Mouse (Mus musculus): Measurements from ENCODE around the gene Coq10a. TPM values are rescaled to one million over a fixed set of nuclear protein-coding genes. Genes with fewer than 3 reads are reported as not detected.

Gene Coq10a
- total RNA-seq, 2 experiments from 2014 or later, result 433 to 434 TPM

DNA sequence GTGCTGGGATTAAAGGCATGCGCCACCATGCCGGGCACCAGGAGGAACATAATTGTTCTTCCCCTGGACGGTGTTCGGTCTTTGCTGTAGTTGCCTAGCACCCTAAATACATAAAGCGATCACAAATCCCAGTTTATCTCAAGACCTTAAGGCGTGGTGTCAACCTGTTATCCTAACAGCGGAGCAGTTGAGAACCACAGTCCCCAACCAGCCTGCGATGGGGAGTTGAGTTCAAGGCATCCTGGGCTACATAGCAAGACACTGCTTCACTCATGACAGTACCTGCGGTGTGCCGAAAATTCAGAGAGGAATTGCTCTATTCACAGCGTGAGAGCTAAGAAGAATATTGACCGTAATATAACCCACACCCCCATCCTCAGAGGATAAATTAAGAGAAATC is 47.2 kb downstream of the Coq10a start:
- intact Hi-C loops (cut with DNase I), result no loop called here
- no peak for DNase-seq

DNA sequence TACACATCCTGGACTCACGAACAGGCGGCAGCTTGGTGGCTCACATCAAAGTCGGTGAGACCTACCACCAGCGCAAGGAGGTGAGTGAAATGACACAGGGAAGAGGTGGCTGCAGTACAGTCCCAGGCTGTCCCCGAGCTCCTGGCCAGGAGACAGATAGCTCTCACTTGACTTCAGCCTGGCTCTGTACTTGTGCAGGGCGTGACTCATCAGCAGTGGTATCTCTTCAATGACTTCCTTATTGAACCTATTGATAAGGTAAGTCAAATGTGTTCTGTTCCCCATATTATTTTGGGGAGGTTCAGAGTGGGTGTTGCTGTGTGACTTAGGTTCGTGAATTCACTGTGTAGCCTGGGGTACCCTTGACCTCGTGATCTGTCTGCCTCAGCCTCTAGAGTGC is 53.2 kb downstream of the Coq10a start:
- DNase-seq, result no peak
- intact Hi-C loops (cut with DNase I), result no loop called here

Small RNAs within 50 kb of the gene (microRNA-seq; reads per million reads assigned to microRNA genes)
- 0 reads per million in 2 experiments for gene Gm25361
- 0 reads per million in 2 experiments for gene Gm26308
- gene Mir6914, result 0 to 0.36 reads per million in 2 experiments
- 0 reads per million in 2 experiments for gene Mir6915

Other genes with a start within 250 kb of the Coq10a start
- gene Rbms2, start 188.7 kb downstream of the Coq10a start, total RNA-seq (2021), result 10 to 100 TPM; 53.4 to 58.1 TPM
- under 1 TPM; 0.35 to 0.59 TPM for gene Gls2, start 174.5 kb downstream of the Coq10a start, total RNA-seq (2021)
- gene Spryd4, start 157.2 kb downstream of the Coq10a start, total RNA-seq (2021), result 10 to 100 TPM; 31.8 to 32.3 TPM
- gene Mip, start 143.2 kb downstream of the Coq10a start, total RNA-seq (2021), result not detected
- gene Timeless, start 136.9 kb downstream of the Coq10a start, total RNA-seq (2021), result 1 to 10 TPM; 1.7 to 2.2 TPM
- not detected for gene Apon, start 114.9 kb downstream of the Coq10a start, total RNA-seq (2021)
- not detected for gene Apof, start 100.3 kb downstream of the Coq10a start, total RNA-seq (2021)
- 1 to 10 TPM; 3.2 to 3.9 TPM for gene Stat2, start 98.4 kb downstream of the Coq10a start, total RNA-seq (2021)
- not detected for gene Il23a, start 70.2 kb downstream of the Coq10a start, total RNA-seq (2021)
- gene Pan2, start 65.7 kb downstream of the Coq10a start, total RNA-seq (2021), result 1 to 10 TPM; 4.4 to 5.6 TPM
- 10 to 100 TPM; 41.6 to 45.4 TPM for gene Cnpy2, start 46.5 kb downstream of the Coq10a start, total RNA-seq (2021)
- gene Cs, start 31.3 kb downstream of the Coq10a start, total RNA-seq (2021), result 100 to 1,000 TPM; 586 to 610 TPM
- 10 to 100 TPM; 50.5 to 55.7 TPM for gene Ankrd52, start 8.1 kb upstream of the Coq10a start, total RNA-seq (2021)
- not detected for gene Slc39a5, start 32.2 kb upstream of the Coq10a start, total RNA-seq (2021)
- 10 to 100 TPM; 48.1 to 50.4 TPM for gene Nabp2, start 42.5 kb upstream of the Coq10a start, total RNA-seq (2021)
- 10 to 100 TPM; 10.4 to 10.5 TPM for gene Rnf41, start 42.7 kb upstream of the Coq10a start, total RNA-seq (2021)
- gene Smarcc2, start 90.3 kb upstream of the Coq10a start, total RNA-seq (2021), result 10 to 100 TPM; 39.2 to 46.4 TPM
- gene Myl6, start 125.1 kb upstream of the Coq10a start, total RNA-seq (2021), result 100 to 1,000 TPM; 155 to 171 TPM
- gene Myl6b, start 129.7 kb upstream of the Coq10a start, total RNA-seq (2021), result 10 to 100 TPM in 1 of 2 experiments, 1 to 10 TPM in 1; 5.6 to 21.4 TPM
- gene Esyt1, start 156.9 kb upstream of the Coq10a start, total RNA-seq (2021), result 10 to 100 TPM; 12.8 to 13.0 TPM
- gene Zc3h10, start 178.8 kb upstream of the Coq10a start, total RNA-seq (2021), result 1 to 10 TPM; 3.7 to 5.3 TPM
- gene Rpl41, start 180.3 kb upstream of the Coq10a start, total RNA-seq (2021), result 100 to 1,000 TPM; 857 to 980 TPM
- 10 to 100 TPM; 32.8 to 39.0 TPM for gene Pa2g4, start 197.0 kb upstream of the Coq10a start, total RNA-seq (2021)
- 1 to 10 TPM; 2.1 to 4.6 TPM for gene Erbb3, start 220.7 kb upstream of the Coq10a start, total RNA-seq (2021)